Mouse (Mus musculus) CD4-positive, CD25-positive, alpha-beta regulatory T cell (primary cell): ENCODE results near the gene Bche. TPM values are rescaled to one million over a fixed set of nuclear protein-coding genes. Genes with fewer than 3 reads are reported as not detected.

ENCODE experiments used
- polyA plus RNA-seq: library from polyadenylated mRNA; unstranded; fragments of 100-300 nt; shearing (Covaris generic); gene quantifications from one replicate; pipeline ENCODE4 v1.2.1, GENCODE M21; 2017

Bche gene
- polyA plus RNA-seq, result not detected

DNA sequence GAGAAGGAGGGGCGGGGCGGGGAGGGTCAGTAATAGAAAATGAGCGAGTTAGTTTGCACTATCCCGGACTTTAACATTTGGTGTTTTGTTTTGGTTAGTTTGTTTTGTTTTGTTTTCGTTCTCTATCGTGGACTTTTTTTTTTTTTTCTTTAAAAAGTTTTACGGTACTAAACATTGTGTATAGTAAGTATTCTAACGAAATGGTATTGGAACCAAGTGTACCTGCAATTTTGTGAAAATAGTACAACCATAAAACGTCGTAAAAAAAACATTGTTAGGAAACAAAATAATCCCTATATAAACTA lies at the start of gene Bche:
Gene Bche, minus strand, starts transcription at position 6 of the 305 bp plus-strand sequence.

